Mouse (Mus musculus) neural tube, embryonic 11.5 days (tissue): ENCODE measurements around the gene Myo1f. TPM values are rescaled to one million over a fixed set of nuclear protein-coding genes. Genes with fewer than 3 reads are reported as not detected.
"Not testable (repeated sequence)": the region's sequence is repeated elsewhere in the genome, so short reads cannot be mapped to it uniquely, and the experiment has no call there.

Experiments
- ATAC-seq: fragments of 200-750 bp; cut with Nextera tagmentation; 2 replicates; pipeline ENCODE4 v1.8.0; 2017; ENCODE audit warnings: moderate number of reproducible peaks, mild to moderate bottlenecking, moderate TSS enrichment, moderate library complexity; ENCODE audit not compliant: insufficient read depth, low FRiP score, low TSS enrichment
- DNase-seq: peaks from one replicate; pipeline ENCODE4 v3.0.0-alpha.2; 2015; ENCODE audit warnings: low spot score
- H3K27ac ChIP-seq: fragments of 300-500 bp; sonication (generic); 2 replicates; pipeline ENCODE4 v1.5.1; 2014; ENCODE audit warnings: low read depth, mild to moderate bottlenecking, low read length
- H3K27me3 ChIP-seq: fragments of 300-500 bp; sonication (generic); 2 replicates; pipeline ENCODE4 v1.6.1; 2014; ENCODE audit warnings: mild to moderate bottlenecking, low read length, mixed read lengths; ENCODE audit not compliant: control insufficient read depth, insufficient read depth
- H3K36me3 ChIP-seq: fragments of 300-500 bp; sonication (generic); 2 replicates; pipeline ENCODE4 v1.6.1; 2014; ENCODE audit warnings: mild to moderate bottlenecking, low read length, moderate library complexity, mixed read lengths; ENCODE audit not compliant: control insufficient read depth, insufficient read depth
- H3K4me1 ChIP-seq: fragments of 300-500 bp; sonication (generic); 2 replicates; pipeline ENCODE4 v1.6.1; 2014; ENCODE audit warnings: low read length, mixed read lengths; ENCODE audit not compliant: control insufficient read depth, insufficient read depth
- H3K4me2 ChIP-seq: fragments of 300-500 bp; sonication (generic); 2 replicates; pipeline ENCODE4 v1.6.1; 2014; ENCODE audit warnings: low read depth, mild to moderate bottlenecking, moderate library complexity
- H3K4me3 ChIP-seq: fragments of 300-500 bp; sonication (generic); 2 replicates; pipeline ENCODE4 v1.5.1; 2014; ENCODE audit warnings: low read depth, low read length
- H3K9ac ChIP-seq: fragments of 300-500 bp; sonication (generic); 2 replicates; pipeline ENCODE4 v1.6.1; 2014; ENCODE audit warnings: mild to moderate bottlenecking, low read length
- H3K9me3 ChIP-seq: fragments of 300-500 bp; sonication (generic); 2 replicates; pipeline ENCODE4 v1.6.1; 2016; ENCODE audit warnings: low read length; ENCODE audit not compliant: control insufficient read depth
- WGBS: fragments of 180-500 bp; shearing (Covaris S2); extraction: QIAGEN DNeasy Blood & Tissue Kit; methylation state at CpG from one replicate; pipeline ENCODE4 v1.1.7; 2014; 5-methylcytosine and 5-hydroxymethylcytosine counted together
- polyA plus RNA-seq: library from polyadenylated mRNA; unstranded; fragments of >200 nt; fragmentation: Nextera tagmentation; extraction: Ambion mirVana; gene quantifications from 2 replicates; pipeline ENCODE4 v1.2.1, GENCODE M21; 2014

The Myo1f gene
- polyA plus RNA-seq, 1 experiment from 2014 or later: 3.1 TPM

DNA sequence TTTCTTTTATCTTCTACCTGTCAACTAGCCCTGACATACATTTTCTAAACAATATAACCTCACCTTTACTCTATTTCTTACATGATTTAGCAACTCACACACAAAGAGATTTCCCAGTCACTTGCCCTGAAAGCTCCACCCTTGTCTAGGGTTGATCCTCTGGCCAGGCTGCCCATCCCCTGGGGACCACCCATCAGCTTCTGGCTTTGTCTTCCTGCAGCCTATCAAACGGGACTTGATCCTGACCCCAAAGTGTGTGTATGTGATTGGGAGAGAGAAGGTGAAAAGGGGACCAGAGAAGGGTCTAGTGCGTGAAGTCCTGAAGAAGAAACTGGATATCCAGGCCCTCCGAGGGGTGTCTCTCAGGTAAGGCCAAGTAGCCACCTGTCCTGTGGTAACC is 45.3 kb downstream of the Myo1f start:
- Histone ChIP-seq H3K4me3 (no peak overlapping the region), H3K9me3 (no peaks in the 10 kb centered on the region), H3K27me3 (no peaks in the 10 kb centered on the region), H3K36me3 (no peaks in the 10 kb centered on the region), H3K4me2 (no peak overlapping the region), H3K4me1 (no peaks in the 10 kb centered on the region), H3K9ac (no peak overlapping the region), H3K27ac (no peak overlapping the region)
- WGBS: 88% methylated on average over 3 of the region's 3 CpGs
- ATAC-seq (no peak), DNase-seq (no peak)

GRCm38 (mm10) chr17:33601947-33602346 is 46.4 kb downstream of the Myo1f start:
- Histone ChIP-seq H3K27ac (no peak overlapping the region), H3K9ac (no peak overlapping the region), H3K27me3 (no peaks in the 10 kb centered on the region), H3K4me3 (no peak overlapping the region), H3K36me3 (no peaks in the 10 kb centered on the region), H3K4me1 (no peaks in the 10 kb centered on the region), H3K9me3 (no peaks in the 10 kb centered on the region), H3K4me2 (no peak overlapping the region)
- no peak for ATAC-seq
- 86% methylated on average over 12 of the region's 12 CpGs for WGBS
- DNase-seq: no peak

GRCm38 (mm10) chr17:33607273-33607672 is 51.8 kb downstream of the Myo1f start:
- WGBS: 90% methylated on average over 2 of the region's 2 CpGs

GRCm38 (mm10) chr17:33610548-33610947 is 55.0 kb downstream of the Myo1f start:
- Histone ChIP-seq H3K9me3 (no peaks in the 10 kb centered on the region), H3K27me3 (no peaks in the 10 kb centered on the region), H3K36me3 (no peaks in the 10 kb centered on the region), H3K4me1 (no peaks in the 10 kb centered on the region), H3K4me2 (no peak overlapping the region), H3K4me3 (no peak overlapping the region), H3K9ac (no peak overlapping the region), H3K27ac (no peak overlapping the region)
- no peak for ATAC-seq
- WGBS: 81% methylated on average over 7 of the region's 7 CpGs
- DNase-seq: no peak

More at GRCm38 (mm10) chr17:33607273-33607672, 51.8 kb downstream of the Myo1f start:
- H3K27ac ChIP-seq: no peak overlapping the region
- H3K4me1 ChIP-seq: no peaks in the 10 kb centered on the region
- no peak for DNase-seq
- no peak for ATAC-seq
- H3K9ac ChIP-seq: no peak overlapping the region
- H3K4me3 ChIP-seq: no peak overlapping the region
- no peaks in the 10 kb centered on the region for H3K27me3 ChIP-seq
- no peaks in the 10 kb centered on the region for H3K36me3 ChIP-seq
- H3K4me2 ChIP-seq: no peak overlapping the region
- H3K9me3 ChIP-seq: no peaks in the 10 kb centered on the region

- 87% methylated on average over 5 of the region's 5 CpGs for WGBS
- not testable (repeated sequence) for H3K4me1 ChIP-seq
Observed at GRCm38 (mm10) chr17:33613726-33614125, 58.2 kb downstream of the Myo1f start.

GRCm38 (mm10) chr17:33627281-33627680 is 71.8 kb downstream of the Myo1f start:
- 92% methylated on average over 3 of the region's 3 CpGs for WGBS
- ATAC-seq (no peak), DNase-seq (no peak)
- no peaks in the 10 kb centered on the region for H3K9me3 ChIP-seq
- H3K36me3 ChIP-seq: no peaks in the 10 kb centered on the region; the same call in 1 of the 2 replicates
- H3K4me2 ChIP-seq: no peak overlapping the region
- H3K9ac ChIP-seq: no peak overlapping the region
- H3K4me3 ChIP-seq: no peak overlapping the region
- no peaks in the 10 kb centered on the region for H3K27me3 ChIP-seq
- H3K4me1 ChIP-seq: peaks cover 7% of the 10 kb centered on the region; the same call in 1 of the 2 replicates
- no peak overlapping the region for H3K27ac ChIP-seq

More at GRCm38 (mm10) chr17:33613726-33614125, 58.2 kb downstream of the Myo1f start:
- not testable (repeated sequence) for H3K9me3 ChIP-seq, DNase-seq, H3K9ac ChIP-seq, H3K27me3 ChIP-seq, H3K27ac ChIP-seq, H3K4me2 ChIP-seq, H3K36me3 ChIP-seq, H3K4me3 ChIP-seq, ATAC-seq

GRCm38 (mm10) chr17:33628621-33629486 is 73.3 kb downstream of the Myo1f start, which contains the start of gene Zfp414:
Gene Zfp414, plus strand, starts transcription at chr17:33629090.
- H3K27me3 ChIP-seq: no peaks in the 10 kb centered on the region
- H3K9me3 ChIP-seq: no peaks in the 10 kb centered on the region
- no peaks in the 10 kb centered on the region; the same call in 1 of the 2 replicates for H3K36me3 ChIP-seq
- peak within 1 kb of the TSS; percentile 80 for H3K27ac ChIP-seq
- H3K9ac ChIP-seq: peak within 1 kb of the TSS; percentile 72
- 4% methylated on average over 31 of the region's 35 CpGs for whole genome bisulfite sequencing
- ATAC-seq (peak; percentile 94), DNase-seq (peak; percentile 95)
- H3K4me1 ChIP-seq: peaks cover 7% of the 10 kb centered on the region; the same call in 1 of the 2 replicates
- peak within 1 kb of the TSS; percentile 48 for H3K4me2 ChIP-seq
- H3K4me3 ChIP-seq: peak within 1 kb of the TSS; percentile 42

GRCm38 (mm10) chr17:33629487-33630125 is 74.1 kb downstream of the Myo1f start:
- no peak for DNase-seq
- Histone ChIP-seq H3K9me3 (no peaks in the 10 kb centered on the region), H3K4me2 (peak overlapping the region; percentile 48), H3K27ac (peak overlapping the region; percentile 80; the same call in 1 of the 2 replicates), H3K9ac (peak overlapping the region; percentile 72), H3K4me1 (peaks cover 7% of the 10 kb centered on the region; the same call in 1 of the 2 replicates), H3K36me3 (no peaks in the 10 kb centered on the region; the same call in 1 of the 2 replicates), H3K27me3 (no peaks in the 10 kb centered on the region), H3K4me3 (peak overlapping the region; percentile 42)
- WGBS: 77% methylated on average over 12 of the region's 12 CpGs
- peak; percentile 33; the same call in 1 of the 2 replicates for ATAC-seq
